Mouse (Mus musculus) brain, embryonic 14.5 days (tissue): Measurements from ENCODE around the gene Trir.

Experiments used
- CTCF ChIP-seq: fragments of 200-500 bp; IDR thresholded peaks from 2 replicates; pipeline ENCODE4 v1.5.1; 2012; ENCODE audit warnings: inconsistent platforms, mild to moderate bottlenecking, moderate library complexity, borderline replicate concordance; ENCODE audit not compliant: insufficient read depth, insufficient read length; ENCODE audit errors: extremely low read depth
- POLR2A ChIP-seq: fragments of 200-500 bp; IDR thresholded peaks from 2 replicates; pipeline ENCODE4 v1.6.1; 2012; ENCODE audit warnings: mild to moderate bottlenecking, inconsistent platforms, borderline replicate concordance; ENCODE audit not compliant: poor library complexity, insufficient read depth, insufficient read length, severe bottlenecking; ENCODE audit errors: extremely low read depth

DNA sequence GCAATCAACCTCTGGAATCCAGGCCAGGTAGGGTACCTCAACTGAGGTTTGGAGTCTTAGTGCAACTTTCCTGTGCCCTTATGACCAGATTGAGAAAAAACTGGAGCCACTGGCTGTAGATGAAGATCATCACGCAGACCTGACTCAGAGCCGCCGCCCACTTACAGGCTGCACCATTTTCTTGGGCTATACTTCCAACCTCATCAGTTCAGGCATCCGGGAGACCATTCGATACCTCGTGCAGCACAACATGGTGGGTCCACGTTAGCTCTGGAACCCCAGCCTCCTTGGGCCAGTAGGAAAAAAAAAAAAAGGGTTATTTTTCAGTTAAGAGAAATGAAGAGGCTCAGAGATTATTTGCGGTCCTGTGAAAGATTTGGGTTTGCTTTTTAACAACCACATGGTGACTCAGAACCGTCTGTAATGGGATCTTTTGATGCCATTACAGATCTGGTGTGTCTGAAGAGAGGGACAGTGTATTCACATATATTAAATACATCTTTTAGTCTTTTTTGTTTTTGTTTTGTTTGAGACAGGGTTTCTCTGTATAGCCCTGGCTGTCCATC is 45.8 kb downstream of the Trir start:
- TF ChIP-seq CTCF, result no peak
- no peak for TF ChIP-seq POLR2A
